Mouse (Mus musculus) c-Kit-negative CD71-positive TER-119-positive erythroid progenitor cells, embryonic 14.5 days (primary cell): ENCODE measurements around the gene Gm19402.

Experiments
- DNase-seq: peaks from one replicate; pipeline ENCODE4 v3.0.0-alpha.2; 2013; ENCODE audit warnings: low read depth, low spot score

The Gm19402 gene

GRCm38 (mm10) chr10:77666342-77666741, 24.2 kb downstream of the Gm19402 start:
- DNase-seq, result no peak

- no peak for DNase-seq
Observed at GRCm38 (mm10) chr10:77663949-77664665, 26.4 kb downstream of the Gm19402 start.

- DNase-seq, result no peak
Observed at GRCm38 (mm10) chr10:77658286-77658994, 32.1 kb downstream of the Gm19402 start.

GRCm38 (mm10) chr10:77652046-77652445, 38.5 kb downstream of the Gm19402 start:
- no peak for DNase-seq

DNA sequence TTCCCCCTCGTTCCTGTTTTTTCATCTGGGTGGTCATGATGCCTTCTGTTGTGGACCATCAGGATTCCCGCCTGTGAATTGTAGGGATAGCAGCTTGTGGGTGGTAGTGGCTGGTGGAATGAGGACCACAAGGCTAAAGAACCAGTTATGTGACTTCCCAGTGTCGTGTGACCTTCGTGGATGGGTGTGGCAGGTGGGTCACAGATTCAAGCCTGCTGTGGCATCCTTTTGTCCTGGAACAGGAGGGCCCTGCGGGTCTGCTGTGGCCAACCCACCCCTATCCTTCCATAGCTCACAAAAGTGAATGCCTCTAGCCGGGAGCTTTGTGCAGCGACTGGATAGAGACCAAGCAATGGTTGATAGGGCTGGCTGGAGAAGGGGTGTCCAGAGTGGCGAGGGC, 42.7 kb downstream of the Gm19402 start:
- DNase-seq, result no peak

DNA sequence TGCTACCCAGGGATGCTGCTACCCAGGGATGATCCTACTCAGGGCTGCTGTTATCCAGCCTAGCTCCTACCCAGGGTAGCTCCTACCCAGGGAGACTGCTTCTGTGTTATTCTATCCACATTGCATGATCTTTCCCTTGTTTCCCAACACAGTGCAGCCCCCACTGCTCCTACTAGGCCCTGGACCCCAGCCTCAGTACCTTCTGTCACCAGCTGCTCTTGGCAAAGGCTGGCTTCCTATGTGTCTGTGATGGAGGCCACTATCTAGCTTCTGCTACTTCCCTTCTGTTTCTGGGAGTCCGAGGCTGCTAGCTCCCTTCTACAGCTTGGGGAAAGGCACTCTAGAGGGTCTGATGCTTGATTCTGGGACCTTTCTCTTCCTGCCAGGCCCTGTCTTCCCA, 43.1 kb downstream of the Gm19402 start:
- DNase-seq, result no peak

DNA sequence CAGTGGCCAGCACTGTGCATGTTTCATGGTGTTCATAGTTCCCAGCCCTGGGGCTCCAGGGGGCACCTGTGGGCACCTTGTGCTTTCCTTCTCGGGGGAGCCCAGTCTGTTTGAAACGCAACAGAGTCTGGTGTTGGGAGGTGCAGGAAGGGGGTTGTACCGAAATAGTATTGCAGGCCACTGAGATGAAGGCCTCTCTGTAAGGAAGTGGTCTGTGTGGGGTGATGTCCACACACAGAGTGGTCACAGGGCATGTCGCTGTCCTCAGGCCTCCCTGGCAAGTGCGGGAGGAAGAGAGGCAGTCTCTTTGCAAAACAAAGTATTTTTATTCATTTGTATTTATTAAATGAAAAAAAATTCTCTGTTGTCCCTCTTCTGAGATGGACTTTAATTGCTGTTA, 45.0 kb downstream of the Gm19402 start:
- no peak for DNase-seq

DNA sequence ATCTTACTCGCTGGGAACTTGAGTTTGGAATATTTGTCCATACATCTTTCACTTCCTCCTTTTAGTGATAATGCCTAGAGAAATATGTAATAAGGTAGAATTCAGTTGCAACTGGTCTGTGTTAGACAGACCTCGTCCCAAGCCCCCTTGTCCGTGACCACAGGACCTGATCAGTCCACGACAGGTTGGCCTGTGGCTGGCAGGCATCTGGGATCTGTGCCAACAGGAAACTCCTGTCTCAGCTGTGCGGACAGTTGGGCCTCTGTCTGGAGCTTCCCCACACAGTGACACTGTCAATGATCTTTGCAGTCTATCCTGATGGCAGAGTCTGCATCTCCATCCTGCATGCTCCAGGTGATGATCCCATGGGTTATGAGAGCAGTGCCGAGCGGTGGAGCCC, 47.4 kb downstream of the Gm19402 start:
- no peak for DNase-seq
